Mouse (Mus musculus) B cell, adult (primary cell): ENCODE data around the gene Gm28372. TPM values are rescaled to one million over a fixed set of nuclear protein-coding genes. Genes with fewer than 3 reads are reported as not detected.

Source experiments
- total RNA-seq: library from RNA; stranded (reverse); gene quantifications from 4 replicates; pipeline ENCODE4 v1.2.4, GENCODE M21; 2023; ENCODE audit not compliant: inconsistent age

Gm28372 gene
- not detected in 4 replicates for total RNA-seq

GRCm38 (mm10) chr2:130404939-130405338, at the start of gene Gm28372, which contains the start of gene 1700020A23Rik:
TSS of gene Gm28372 (plus strand) at chr2:130405239.
TSS of gene 1700020A23Rik (plus strand) at chr2:130405259.

GRCm38 (mm10) chr2:130397186-130397985, 7.7 kb upstream of the Gm28372 start, which contains the start of gene Cpxm1:
TSS of gene Cpxm1 (minus strand) at chr2:130397574.

GRCm38 (mm10) chr2:130406178-130406577, 1.1 kb downstream of the Gm28372 start, which contains the start of gene Tmem239:
TSS of gene Tmem239 (plus strand) at chr2:130406478.

GRCm38 (mm10) chr2:130424126-130424853, 19.3 kb downstream of the Gm28372 start, which contains the start of the genes Vps16 and Pced1a:
TSS of gene Vps16 (plus strand) at chr2:130424339.
TSS of gene Pced1a (minus strand) at chr2:130424701.

GRCm38 (mm10) chr2:130449794-130450433, 44.9 kb downstream of the Gm28372 start, which contains the start of gene Ptpra:
TSS of gene Ptpra (plus strand) at chr2:130450278.

Other genes starting within 250 kb of the Gm28372 start
- gene Snrpb, start 225.8 kb upstream of the Gm28372 start, total RNA-seq: 171 to 185 TPM (median 174 TPM) in 4 replicates
- gene Tmc2, start 210.0 kb upstream of the Gm28372 start, total RNA-seq: not detected in 4 replicates
- gene Nop56, start 130.8 kb upstream of the Gm28372 start, total RNA-seq: 325 to 390 TPM (median 366 TPM) in 4 replicates
- gene Idh3b, start 120.7 kb upstream of the Gm28372 start, total RNA-seq: 129 to 141 TPM (median 136 TPM) in 4 replicates
- not detected in 4 replicates for gene Ebf4, start 110.1 kb upstream of the Gm28372 start, total RNA-seq
- 0.60 to 0.93 TPM (median 0.77 TPM) in 3 of 4 replicates, not detected in the other for gene Cpxm1, start 7.7 kb upstream of the Gm28372 start, total RNA-seq
- gene 1700020A23Rik, start within 50 bp of the Gm28372 start, total RNA-seq: not detected in 4 replicates
- gene Tmem239, start 1.2 kb downstream of the Gm28372 start, total RNA-seq: not detected in 4 replicates
- 154 to 166 TPM (median 156 TPM) in 4 replicates for gene Vps16, start 19.1 kb downstream of the Gm28372 start, total RNA-seq
- 20.7 to 23.7 TPM (median 21.7 TPM) in 4 replicates for gene Pced1a, start 19.5 kb downstream of the Gm28372 start, total RNA-seq
- 102 to 110 TPM (median 107 TPM) in 4 replicates for gene Ptpra, start 45.0 kb downstream of the Gm28372 start, total RNA-seq
- 46.3 to 59.5 TPM (median 55.6 TPM) in 4 replicates for gene Mrps26, start 158.5 kb downstream of the Gm28372 start, total RNA-seq
- gene Oxt, start 170.9 kb downstream of the Gm28372 start, total RNA-seq: not detected in 4 replicates
- not detected in 4 replicates for gene Avp, start 177.3 kb downstream of the Gm28372 start, total RNA-seq
- gene Fastkd5, start 224.8 kb downstream of the Gm28372 start, total RNA-seq: 5.9 to 7.4 TPM (median 7.0 TPM) in 4 replicates
- gene Ubox5, start 224.8 kb downstream of the Gm28372 start, total RNA-seq: 5.2 to 7.7 TPM (median 6.3 TPM) in 4 replicates
- 4.9 to 6.1 TPM (median 5.7 TPM) in 4 replicates for gene Lzts3, start 237.6 kb downstream of the Gm28372 start, total RNA-seq